31 mouse cellular contexts compared by ENCODE assay signal in the genomic region with DNA sequence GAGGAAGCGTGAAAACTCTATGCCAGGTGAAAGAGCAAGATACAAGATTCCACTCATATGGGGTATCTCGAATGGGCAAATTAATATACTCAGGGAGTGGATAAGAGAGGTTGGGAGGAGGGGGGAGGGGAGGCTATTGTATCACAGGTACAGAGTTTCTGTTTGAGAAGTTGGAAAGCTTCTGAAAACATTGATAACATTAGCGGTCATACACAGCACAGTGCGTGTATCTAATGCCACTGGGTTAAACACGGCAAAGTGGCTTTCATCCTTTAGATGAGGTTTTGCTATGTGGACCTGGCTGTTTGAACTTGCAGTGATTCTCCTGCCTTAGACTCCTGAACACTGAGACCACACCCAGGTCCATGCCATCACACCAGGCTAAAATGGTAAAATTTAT. TPM values are rescaled to one million over a fixed set of nuclear protein-coding genes. Genes with fewer than 3 reads are reported as not detected.
"Had no signal": no experiment of that assay in that cellular context is flagged by ENCODE, and none has a peak within 500 bp of the region (broad histone marks: within the 10 kb centered on the region; RNA-seq: fewer than 3 reads in every experiment).

No protein-coding gene starts in this region.

- H3K27ac ChIP-seq: heart, embryonic 13.5 days; heart, embryonic 15.5 days; hindbrain, embryonic 13.5 days; hindbrain, embryonic 15.5 days; hindbrain, postnatal 0 days; kidney, postnatal 0 days; layer of hippocampus, adult 2 months; left cerebral cortex, adult 2 months; limb, embryonic 10.5 days; limb, embryonic 12.5 days had no signal

- H3K4me1 ChIP-seq: heart, embryonic 15.5 days; hindbrain, embryonic 13.5 days; hindbrain, embryonic 15.5 days; limb, embryonic 12.5 days had no signal

- H3K36me3 ChIP-seq: heart, embryonic 15.5 days; limb, embryonic 10.5 days had no signal

- H3K4me3 ChIP-seq: heart, embryonic 13.5 days; heart, embryonic 15.5 days; hindbrain, embryonic 13.5 days; hindbrain, embryonic 15.5 days; kidney, embryonic 15.5 days; layer of hippocampus, adult 2 months; left cerebral cortex, adult 2 months; limb, embryonic 10.5 days; limb, embryonic 12.5 days had no signal

- DNase-seq: forebrain, postnatal 0 days; gastrocnemius, postnatal 14 days; gastrocnemius, postnatal 36 days; heart, adult 18-20 months; heart, postnatal 14 days; heart, postnatal 36 days; kidney, adult 11 months; kidney, adult 2 months; kidney, adult 9 months; kidney, postnatal 25 days; kidney, postnatal 4 days; liver had no signal

- H3K9ac ChIP-seq: forebrain, postnatal 0 days; heart, embryonic 13.5 days; heart, embryonic 15.5 days; hindbrain, embryonic 13.5 days; hindbrain, embryonic 15.5 days; kidney, embryonic 15.5 days; limb, embryonic 12.5 days had no signal

- H3K27me3 ChIP-seq: heart, embryonic 13.5 days; heart, embryonic 15.5 days; hindbrain, embryonic 13.5 days; hindbrain, embryonic 15.5 days; kidney, embryonic 15.5 days; limb, embryonic 12.5 days had no signal

- H3K9me3 ChIP-seq: heart, embryonic 13.5 days; heart, embryonic 15.5 days; hindbrain, embryonic 13.5 days; hindbrain, embryonic 15.5 days; kidney, embryonic 15.5 days; limb, embryonic 10.5 days; limb, embryonic 12.5 days had no signal

- H3K4me2 ChIP-seq: heart, embryonic 11.5 days; heart, embryonic 13.5 days; heart, embryonic 15.5 days; hindbrain, embryonic 13.5 days; hindbrain, embryonic 15.5 days; kidney, embryonic 15.5 days; limb, embryonic 12.5 days had no signal

- ATAC-seq: forebrain, postnatal 0 days; hindbrain, postnatal 0 days; intestine, embryonic 16.5 days had no signal

RNA-seq across cellular contexts. Expression of a gene that starts 1.0 kb away (rescaled TPM):
- total RNA-seq: forebrain, postnatal 0 days; gastrocnemius, postnatal 14 days; hematopoietic stem cell, adult 5-6 weeks; hindbrain, postnatal 0 days; layer of hippocampus, adult 2 months; layer of hippocampus, postnatal 10 days; layer of hippocampus, postnatal 25 days had no signal
- polyA plus RNA-seq: forebrain, postnatal 0 days; heart, embryonic 15.5 days; heart, postnatal 0 days; hindbrain, embryonic 11.5 days; hindbrain, embryonic 13.5 days; hindbrain, embryonic 15.5 days; hindbrain, postnatal 0 days; intestine, embryonic 14.5 days; limb, embryonic 10.5 days had no signal

RNA-seq across cellular contexts. Expression of a gene that starts 43.7 kb away (rescaled TPM):
- total RNA-seq: gastrocnemius, postnatal 14 days; gastrocnemius, postnatal 36 days; heart, adult 18-20 months; hematopoietic stem cell, adult 5-6 weeks had no signal
- polyA plus RNA-seq: limb, embryonic 10.5 days had no signal
